Mouse (Mus musculus): ENCODE measurements at regions not wholly inside any gene's neighbourhood (a gene's known extent, or its start where the extent isn't known, plus 50 kb on each side); places are given as distances from the start of the nearest gene placed in this dataset.
"Not testable (repeated sequence)": the region's sequence is repeated elsewhere in the genome, so short reads cannot be mapped to it uniquely, and the experiment has no call there.

DNA sequence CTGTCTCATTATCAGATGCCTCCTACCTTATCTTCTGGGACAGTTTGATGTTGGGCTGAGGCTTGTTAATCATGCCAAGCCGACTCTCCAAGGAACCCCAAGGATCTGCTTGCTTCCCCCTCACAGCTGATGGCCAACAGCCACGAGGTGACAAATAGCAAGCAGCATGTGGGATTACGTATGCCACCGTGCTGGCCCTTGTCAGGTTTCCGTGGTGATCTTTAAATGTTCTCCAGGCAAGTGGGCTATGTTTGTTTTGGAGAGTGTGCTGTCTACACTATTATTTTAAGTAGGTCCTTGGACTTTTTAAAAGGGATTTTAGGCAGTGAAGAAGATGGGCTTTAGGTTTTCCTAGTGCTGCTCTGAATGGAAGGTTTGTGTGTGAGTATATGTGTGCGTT is 149.8 kb downstream of the Mterf1b start:
- TF ChIP-seq CTCF (IDR thresholded peaks at IDR 0.05; ENCODE audit: low read depth), result no peak
- no peak overlapping the region for H3K4me3 ChIP-seq (replicated peaks; ENCODE audit: low read depth, low read length)
- H3K36me3 ChIP-seq (ENCODE audit: insufficient read depth, low read length), result no peaks in the 10 kb centered on the region
- WGBS, result 33% methylated on average over 6 of the region's 6 CpGs
- no peak for DNase-seq (ENCODE audit: low spot score)
- no peaks in the 10 kb centered on the region for H3K9me3 ChIP-seq (replicated peaks; ENCODE audit: low read length)
- H3K27ac ChIP-seq, result no peak overlapping the region
- no peak overlapping the region for H3K9ac ChIP-seq (ENCODE audit: low read depth, low read length)
- H3K4me2 ChIP-seq (ENCODE audit: low read length), result no peak overlapping the region
- H3K4me1 ChIP-seq (replicated peaks; ENCODE audit: insufficient read depth, low read length), result no peaks in the 10 kb centered on the region
- no peaks in the 10 kb centered on the region for H3K27me3 ChIP-seq (ENCODE audit: insufficient read depth, low read length)
- no peak for ATAC-seq (replicated peaks; ENCODE audit: low FRiP score, low read depth)

- no peaks in the 10 kb centered on the region for H3K9me3 ChIP-seq (replicated peaks; ENCODE audit: low read length)
- TF ChIP-seq CTCF (IDR thresholded peaks at IDR 0.05; ENCODE audit: low read depth), result no peak
- 92% methylated on average over 2 of the region's 2 CpGs for WGBS
- ATAC-seq (replicated peaks; ENCODE audit: low FRiP score, low read depth) (no peak), DNase-seq (ENCODE audit: low spot score) (no peak)
- no peak overlapping the region for H3K4me3 ChIP-seq (replicated peaks; ENCODE audit: low read depth, low read length)
- H3K9ac ChIP-seq (ENCODE audit: low read depth, low read length), result no peak overlapping the region
- no peak overlapping the region for H3K4me2 ChIP-seq (ENCODE audit: low read length)
- no peak overlapping the region for H3K27ac ChIP-seq
- no peaks in the 10 kb centered on the region for H3K4me1 ChIP-seq (replicated peaks; ENCODE audit: insufficient read depth, low read length)
- no peaks in the 10 kb centered on the region for H3K36me3 ChIP-seq (ENCODE audit: insufficient read depth, low read length)
- H3K27me3 ChIP-seq (ENCODE audit: insufficient read depth, low read length), result no peaks in the 10 kb centered on the region
Observed at GRCm38 (mm10) chr5:4344458-4344857, 152.3 kb downstream of the Mterf1b start.

- Histone ChIP-seq H3K4me2 (ENCODE audit: low read length) (no peak overlapping the region), H3K27ac (no peak overlapping the region), H3K4me3 (replicated peaks; ENCODE audit: low read depth, low read length) (no peak overlapping the region), H3K4me1 (replicated peaks; ENCODE audit: insufficient read depth, low read length) (no peaks in the 10 kb centered on the region), H3K27me3 (ENCODE audit: insufficient read depth, low read length) (no peaks in the 10 kb centered on the region), H3K9me3 (replicated peaks; ENCODE audit: low read length) (no peaks in the 10 kb centered on the region), H3K9ac (ENCODE audit: low read depth, low read length) (no peak overlapping the region), H3K36me3 (ENCODE audit: insufficient read depth, low read length) (no peaks in the 10 kb centered on the region)
- TF ChIP-seq CTCF (IDR thresholded peaks at IDR 0.05; ENCODE audit: low read depth), result no peak
- ATAC-seq (replicated peaks; ENCODE audit: low FRiP score, low read depth) (no peak), DNase-seq (ENCODE audit: low spot score) (no peak)
- WGBS, result 73% methylated on average over 4 of the region's 4 CpGs
Observed at GRCm38 (mm10) chr5:4348334-4348733, 156.2 kb downstream of the Mterf1b start.

DNA sequence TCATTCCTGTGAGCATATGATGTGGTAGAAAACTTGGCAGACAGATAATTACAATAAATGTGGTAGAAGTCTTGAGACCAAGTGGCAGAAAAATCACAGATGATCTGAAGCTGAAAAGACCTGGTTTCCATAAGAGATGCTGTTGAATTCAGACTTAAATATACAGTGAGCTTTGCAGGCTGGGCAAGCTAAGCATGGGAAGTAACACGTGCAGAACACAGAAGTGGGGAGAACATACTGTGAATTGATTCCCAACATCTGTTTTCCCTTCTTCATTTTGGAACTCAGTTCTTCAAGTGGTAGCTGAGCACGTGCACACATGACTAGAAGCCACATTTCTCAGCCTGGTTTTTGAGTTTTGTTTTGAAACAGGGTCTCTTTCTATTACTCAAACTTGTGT is 157.8 kb downstream of the Mterf1b start:
- H3K36me3 ChIP-seq (ENCODE audit: insufficient read depth, low read length), result no peaks in the 10 kb centered on the region
- no peak overlapping the region for H3K4me3 ChIP-seq (replicated peaks; ENCODE audit: low read depth, low read length)
- no peak for ATAC-seq (replicated peaks; ENCODE audit: low FRiP score, low read depth)
- 67% methylated on average over 2 of the region's 2 CpGs for WGBS
- no peaks in the 10 kb centered on the region for H3K9me3 ChIP-seq (replicated peaks; ENCODE audit: low read length)
- H3K4me1 ChIP-seq (replicated peaks; ENCODE audit: insufficient read depth, low read length), result no peaks in the 10 kb centered on the region
- no peak for DNase-seq (ENCODE audit: low spot score)
- H3K9ac ChIP-seq (ENCODE audit: low read depth, low read length), result no peak overlapping the region
- TF ChIP-seq CTCF (IDR thresholded peaks at IDR 0.05; ENCODE audit: low read depth), result no peak
- H3K27me3 ChIP-seq (ENCODE audit: insufficient read depth, low read length), result no peaks in the 10 kb centered on the region
- H3K4me2 ChIP-seq (ENCODE audit: low read length), result no peak overlapping the region
- no peak overlapping the region for H3K27ac ChIP-seq

GRCm38 (mm10) chr5:4355609-4356224 is 163.6 kb downstream of the Mterf1b start:
- Histone ChIP-seq H3K27me3 (ENCODE audit: insufficient read depth, low read length) (no peaks in the 10 kb centered on the region), H3K4me3 (replicated peaks; ENCODE audit: low read depth, low read length) (no peak overlapping the region), H3K36me3 (ENCODE audit: insufficient read depth, low read length) (no peaks in the 10 kb centered on the region), H3K9ac (ENCODE audit: low read depth, low read length) (no peak overlapping the region), H3K27ac (no peak overlapping the region), H3K4me2 (ENCODE audit: low read length) (no peak overlapping the region), H3K9me3 (replicated peaks; ENCODE audit: low read length) (no peaks in the 10 kb centered on the region), H3K4me1 (replicated peaks; ENCODE audit: insufficient read depth, low read length) (no peaks in the 10 kb centered on the region)
- ATAC-seq (replicated peaks; ENCODE audit: low FRiP score, low read depth) (no peak), DNase-seq (ENCODE audit: low spot score) (no peak)
- TF ChIP-seq CTCF (IDR thresholded peaks at IDR 0.05; ENCODE audit: low read depth), result no peak
- 68% methylated on average over 7 of the region's 7 CpGs for WGBS

GRCm38 (mm10) chr5:4356555-4357273 is 164.5 kb downstream of the Mterf1b start:
- H3K4me2 ChIP-seq (ENCODE audit: low read length); H3K4me1 ChIP-seq (replicated peaks; ENCODE audit: insufficient read depth, low read length); H3K9me3 ChIP-seq (replicated peaks; ENCODE audit: low read length); H3K27ac ChIP-seq; H3K9ac ChIP-seq (ENCODE audit: low read depth, low read length); H3K4me3 ChIP-seq (replicated peaks; ENCODE audit: low read depth, low read length); H3K36me3 ChIP-seq (ENCODE audit: insufficient read depth, low read length); H3K27me3 ChIP-seq (ENCODE audit: insufficient read depth, low read length); ATAC-seq (replicated peaks; ENCODE audit: low FRiP score, low read depth): not testable (repeated sequence)
- peak; percentile 47 for DNase-seq (ENCODE audit: low spot score)

DNA sequence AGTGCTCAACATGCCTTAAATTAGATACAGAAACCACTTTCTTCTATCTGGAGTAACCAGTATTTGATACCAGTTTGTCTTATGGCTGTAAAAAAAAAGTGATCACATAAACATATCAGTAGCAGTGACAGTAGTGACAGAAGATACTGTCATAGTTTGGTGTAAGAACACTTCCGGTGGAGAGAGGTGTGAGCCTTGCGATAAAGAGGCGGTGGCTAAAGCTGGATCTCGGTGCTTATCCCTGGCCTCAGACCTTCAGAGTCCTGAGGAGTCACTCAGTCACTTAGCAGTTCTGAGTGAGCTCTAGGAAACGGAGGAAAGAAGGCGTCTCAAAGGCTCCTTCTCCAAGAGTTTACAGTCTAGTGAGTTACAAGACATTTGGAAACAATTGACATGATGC is 169.4 kb downstream of the Mterf1b start:
- not testable (repeated sequence) for H3K9me3 ChIP-seq (replicated peaks; ENCODE audit: low read length); H3K4me3 ChIP-seq (replicated peaks; ENCODE audit: low read depth, low read length); H3K27ac ChIP-seq; H3K27me3 ChIP-seq (ENCODE audit: insufficient read depth, low read length); H3K36me3 ChIP-seq (ENCODE audit: insufficient read depth, low read length); H3K4me1 ChIP-seq (replicated peaks; ENCODE audit: insufficient read depth, low read length); H3K4me2 ChIP-seq (ENCODE audit: low read length); ATAC-seq (replicated peaks; ENCODE audit: low FRiP score, low read depth); H3K9ac ChIP-seq (ENCODE audit: low read depth, low read length); DNase-seq (ENCODE audit: low spot score)
- 92% methylated on average over 6 of the region's 6 CpGs for WGBS

- not testable (repeated sequence) for H3K9me3 ChIP-seq (replicated peaks; ENCODE audit: low read length); H3K27me3 ChIP-seq (ENCODE audit: insufficient read depth, low read length); DNase-seq (ENCODE audit: low spot score); H3K4me2 ChIP-seq (ENCODE audit: low read length); H3K9ac ChIP-seq (ENCODE audit: low read depth, low read length); H3K4me1 ChIP-seq (replicated peaks; ENCODE audit: insufficient read depth, low read length); ATAC-seq (replicated peaks; ENCODE audit: low FRiP score, low read depth); H3K27ac ChIP-seq; H3K36me3 ChIP-seq (ENCODE audit: insufficient read depth, low read length); H3K4me3 ChIP-seq (replicated peaks; ENCODE audit: low read depth, low read length)
- WGBS, result 41% methylated on average over 7 of the region's 7 CpGs
Observed at GRCm38 (mm10) chr5:4384719-4385118, 192.6 kb downstream of the Mterf1b start.

All from kidney, postnatal 0 days (tissue).